Mouse (Mus musculus): ENCODE results near the gene Slc25a40. TPM values are rescaled to one million over a fixed set of nuclear protein-coding genes. Genes with fewer than 3 reads are reported as not detected.

Gene Slc25a40
- polyA plus RNA-seq (2017; shearing (Covaris generic)): 10 to 100 TPM; 23.5 to 24.2 TPM

- ATAC-seq: peak; percentile 79
Observed at GRCm38 (mm10) chr5:8422157-8422931, at the start of gene Slc25a40, which contains the start of gene Dbf4. Gene Slc25a40, plus strand, starts transcription at chr5:8422850. Gene Dbf4, minus strand, starts transcription at chr5:8422716.

- no peak for ATAC-seq
Observed at GRCm38 (mm10) chr5:8373415-8373814, 49.2 kb upstream of the Slc25a40 start.

GRCm38 (mm10) chr5:8374297-8374906 lies 48.2 kb upstream of the Slc25a40 start:
- no peak for ATAC-seq

GRCm38 (mm10) chr5:8393891-8394583 lies 28.6 kb upstream of the Slc25a40 start:
- no peak for ATAC-seq

- ATAC-seq: no peak
Observed at GRCm38 (mm10) chr5:8397587-8398249, 24.9 kb upstream of the Slc25a40 start.

GRCm38 (mm10) chr5:8408746-8409145 lies 13.9 kb upstream of the Slc25a40 start:
- ATAC-seq: peak; percentile 32

GRCm38 (mm10) chr5:8416683-8417413 lies 5.8 kb upstream of the Slc25a40 start:
- no peak for ATAC-seq

GRCm38 (mm10) chr5:8417443-8417842 lies 5.2 kb upstream of the Slc25a40 start:
- ATAC-seq: no peak

GRCm38 (mm10) chr5:8421424-8421823 lies 1.2 kb upstream of the Slc25a40 start:
- ATAC-seq: no peak

GRCm38 (mm10) chr5:8422932-8423928 lies 580 bp downstream of the Slc25a40 start:
- ATAC-seq: peak; percentile 8

- ATAC-seq: peak; percentile 11
Observed at GRCm38 (mm10) chr5:8424116-8424515, 1.5 kb downstream of the Slc25a40 start.

GRCm38 (mm10) chr5:8425899-8426298 lies 3.2 kb downstream of the Slc25a40 start:
- ATAC-seq: peak; percentile 6

- ATAC-seq: no peak
Observed at GRCm38 (mm10) chr5:8437481-8438156, 15.0 kb downstream of the Slc25a40 start.

- ATAC-seq: no peak
Observed at GRCm38 (mm10) chr5:8439095-8439494, 16.4 kb downstream of the Slc25a40 start.

GRCm38 (mm10) chr5:8455565-8455964 lies 32.9 kb downstream of the Slc25a40 start:
- peak; percentile 76 for ATAC-seq

- ATAC-seq: peak; percentile 74
Observed at GRCm38 (mm10) chr5:8456561-8456960, 33.9 kb downstream of the Slc25a40 start.

- no peak for ATAC-seq
Observed at GRCm38 (mm10) chr5:8487989-8488700, 65.5 kb downstream of the Slc25a40 start.

GRCm38 (mm10) chr5:8488701-8489297 lies 66.1 kb downstream of the Slc25a40 start:
- ATAC-seq: no peak

- peak; percentile 95 for ATAC-seq
Observed at GRCm38 (mm10) chr5:8489471-8490110, 66.9 kb downstream of the Slc25a40 start.
